Mouse (Mus musculus): ENCODE data around the gene Abcg1. TPM values are rescaled to one million over a fixed set of nuclear protein-coding genes. Genes with fewer than 3 reads are reported as not detected.

Gene Abcg1
- 43.3 and 69.2 TPM in 2 replicates for polyA plus RNA-seq (2021; fragmentation: Nextera tagmentation)
- long read RNA-seq, experiment 1, full-length matches to known transcripts, result 13 of 23 reads
- long read RNA-seq, experiment 1, partial matches to known transcripts, result 3 of 23 reads
- long read RNA-seq, experiment 1, other reads (novel, unspliced or antisense), result 7 of 23 reads
- long read RNA-seq, experiment 2, full-length matches to known transcripts, result 4 of 171 reads
- long read RNA-seq, experiment 2, partial matches to known transcripts, result 165 of 171 reads
- long read RNA-seq, experiment 2, other reads (novel, unspliced or antisense), result 2 of 171 reads

GRCm38 (mm10) chr17:31057151-31057890 lies at the start of gene Abcg1:
TSS of gene Abcg1 (plus strand) at chr17:31057675.

GRCm38 (mm10) chr17:31129452-31129851 lies 72.0 kb downstream of the Abcg1 start, which contains the start of gene Tff3:
TSS of gene Tff3 (minus strand) at chr17:31129646.

GRCm38 (mm10) chr17:31144040-31145037 lies 86.9 kb downstream of the Abcg1 start, which contains the start of gene Tff2:
TSS of gene Tff2 (minus strand) at chr17:31144282.

GRCm38 (mm10) chr17:31165127-31165526 lies 107.7 kb downstream of the Abcg1 start, which contains the start of gene Tff1:
TSS of gene Tff1 (minus strand) at chr17:31165277.

Other genes starting within 250 kb of the Abcg1 start
- gene Glp1r, start 155.9 kb upstream of the Abcg1 start, polyA plus RNA-seq (2021; fragmentation: Nextera tagmentation), result 0.19 and 0.28 TPM in 2 replicates
- 0.07 and 0.09 TPM in 2 replicates for gene Umodl1, start 103.0 kb upstream of the Abcg1 start, polyA plus RNA-seq (2021; fragmentation: Nextera tagmentation)
- gene Tff3, start 72.0 kb downstream of the Abcg1 start, polyA plus RNA-seq (2021; fragmentation: Nextera tagmentation), result not detected in 2 replicates
- gene Tff2, start 86.6 kb downstream of the Abcg1 start, polyA plus RNA-seq (2021; fragmentation: Nextera tagmentation), result not detected in 2 replicates
- gene Tff1, start 107.6 kb downstream of the Abcg1 start, polyA plus RNA-seq (2021; fragmentation: Nextera tagmentation), result not detected in 2 replicates
- gene Tmprss3, start 141.3 kb downstream of the Abcg1 start, polyA plus RNA-seq (2021; fragmentation: Nextera tagmentation), result not detected in 2 replicates
- gene Ubash3a, start 150.2 kb downstream of the Abcg1 start, polyA plus RNA-seq (2021; fragmentation: Nextera tagmentation), result 0.04 TPM in 1 of 2 replicates, not detected in the other
- 7.3 and 7.4 TPM in 2 replicates for gene Rsph1, start 219.7 kb downstream of the Abcg1 start, polyA plus RNA-seq (2021; fragmentation: Nextera tagmentation)
- gene Slc37a1, start 229.1 kb downstream of the Abcg1 start, polyA plus RNA-seq (2021; fragmentation: Nextera tagmentation), result 2.2 and 3.8 TPM in 2 replicates